In genomic region chr8:121187491-121188364, GRCm38 (mm10) we compare ENCODE assay signal across 9 mouse cellular contexts. TPM values are rescaled to one million over a fixed set of nuclear protein-coding genes. Genes with fewer than 3 reads are reported as not detected.
DNase-seq lines count a peak whose midpoint lies in the region; ATAC-seq lines count a peak whose summit lies in the region.
"Had no signal": no experiment of that assay in that cellular context is flagged by ENCODE, and none has a peak within 500 bp of the region (broad histone marks: within the 10 kb centered on the region; RNA-seq: fewer than 3 reads in every experiment).

No protein-coding gene starts in this region.

- 64% methylated on average over 15 of the region's 15 CpGs for WGBS in embryonic facial prominence, embryonic 12.5 days
- WGBS in intestine, embryonic 15.5 days, result 57% methylated on average over 15 of the region's 15 CpGs
- 82% methylated on average over 15 of the region's 15 CpGs for WGBS in midbrain, embryonic 15.5 days

- no peak overlapping the region for H3K4me3 ChIP-seq in embryonic facial prominence, embryonic 12.5 days
- no peak overlapping the region for H3K4me3 ChIP-seq in intestine, embryonic 15.5 days (replicated peaks)
- H3K4me3 ChIP-seq in midbrain, embryonic 15.5 days, result no peak overlapping the region
- H3K4me3 ChIP-seq: liver, embryonic 15.5 days had no signal

- no peaks in the 10 kb centered on the region for H3K9me3 ChIP-seq in embryonic facial prominence, embryonic 12.5 days
- no peaks in the 10 kb centered on the region for H3K9me3 ChIP-seq in intestine, embryonic 15.5 days
- no peaks in the 10 kb centered on the region for H3K9me3 ChIP-seq in midbrain, embryonic 15.5 days
- H3K9me3 ChIP-seq: liver, embryonic 15.5 days had no signal

- H3K27me3 ChIP-seq in embryonic facial prominence, embryonic 12.5 days, result 0 out of 2 replicates have a peak, but pooled peaks cover 2% of the 10 kb centered on the region
- H3K27me3 ChIP-seq in intestine, embryonic 15.5 days (replicated peaks), result peaks cover 4% of the 10 kb centered on the region; the same call in 1 of the 2 replicates
- no peaks in the 10 kb centered on the region; the same call in 1 of the 2 replicates for H3K27me3 ChIP-seq in midbrain, embryonic 15.5 days (replicated peaks)

- no peaks in the 10 kb centered on the region for H3K36me3 ChIP-seq in embryonic facial prominence, embryonic 12.5 days
- no peaks in the 10 kb centered on the region for H3K36me3 ChIP-seq in intestine, embryonic 15.5 days
- no peaks in the 10 kb centered on the region for H3K36me3 ChIP-seq in midbrain, embryonic 15.5 days (replicated peaks)
- H3K36me3 ChIP-seq: liver, embryonic 15.5 days had no signal

- H3K27ac ChIP-seq in embryonic facial prominence, embryonic 12.5 days, result peak overlapping the region; percentile 19; the same call in 1 of the 2 replicates
- 0 out of 2 replicates have a peak overlapping the region, but pooled peaks have one; percentile 32 for H3K27ac ChIP-seq in intestine, embryonic 15.5 days
- H3K27ac ChIP-seq in midbrain, embryonic 15.5 days, result no peak overlapping the region
- H3K27ac ChIP-seq: liver, embryonic 15.5 days had no signal

- H3K4me1 ChIP-seq in embryonic facial prominence, embryonic 12.5 days, result peaks cover 20% of the 10 kb centered on the region
- peaks cover 6% of the 10 kb centered on the region; the same call in 1 of the 2 replicates for H3K4me1 ChIP-seq in intestine, embryonic 15.5 days (replicated peaks)
- H3K4me1 ChIP-seq in midbrain, embryonic 15.5 days, result no peaks in the 10 kb centered on the region
- H3K4me1 ChIP-seq: liver, embryonic 15.5 days had no signal

- no peak overlapping the region for H3K4me2 ChIP-seq in embryonic facial prominence, embryonic 12.5 days (replicated peaks)
- no peak overlapping the region for H3K4me2 ChIP-seq in intestine, embryonic 15.5 days (replicated peaks)
- H3K4me2 ChIP-seq in midbrain, embryonic 15.5 days, result no peak overlapping the region
- H3K4me2 ChIP-seq: liver, embryonic 15.5 days had no signal

- ATAC-seq in embryonic facial prominence, embryonic 12.5 days (ENCODE audit: insufficient number of reproducible peaks, insufficient read depth, low FRiP score, low TSS enrichment), result no peak
- ATAC-seq in intestine, embryonic 15.5 days, result peak; percentile 39; the same call in 1 of the 2 replicates
- ATAC-seq in midbrain, embryonic 15.5 days (replicated peaks), result no peak

- no peak overlapping the region for H3K9ac ChIP-seq in embryonic facial prominence, embryonic 12.5 days
- no peak overlapping the region for H3K9ac ChIP-seq in intestine, embryonic 15.5 days
- H3K9ac ChIP-seq in midbrain, embryonic 15.5 days, result no peak overlapping the region
- H3K9ac ChIP-seq: liver, embryonic 15.5 days had no signal

- DNase-seq in ovary, postnatal 36 days (ENCODE audit: low spot score), result peak; percentile 33
- DNase-seq in ovary, postnatal 10 days (ENCODE audit: low spot score), result no peak
- DNase-seq in lung, postnatal 10 days, result peak; percentile 52
- DNase-seq in frontal cortex, postnatal 25 days (ENCODE audit: low spot score in 2 of 2), result no peak
- no peak for DNase-seq in layer of hippocampus, postnatal 10 days (ENCODE audit: low spot score in 2 of 2)

RNA-seq across cellular contexts. Expression of gene Foxl1, which starts 60.0 kb away (rescaled TPM):
- 4.6 and 5.2 TPM in 2 replicates for polyA plus RNA-seq in embryonic facial prominence, embryonic 12.5 days (2016; fragmentation: Nextera tagmentation; extraction: Ambion mirVana)
- polyA plus RNA-seq in intestine, embryonic 15.5 days (2015; fragmentation: Nextera tagmentation; extraction: Ambion mirVana), result 9.0 and 9.3 TPM in 2 replicates
- total RNA-seq in layer of hippocampus, postnatal 10 days (2021), result under 1 TPM in 1 of 2 experiments, not detected in 1; 0.21 TPM
- 0.12 and 0.18 TPM in 2 replicates for polyA plus RNA-seq in midbrain, embryonic 15.5 days (2015; fragmentation: Nextera tagmentation; extraction: Ambion mirVana)

Comparison
In these comparisons a context has a peak if more than half of its experiments do, and no peak if none do; other contexts are left out.
1. DNase-seq: peak in ovary, postnatal 36 days (single experiment) and lung, postnatal 10 days (single experiment); none in ovary, postnatal 10 days (single experiment), frontal cortex, postnatal 25 days (0 of 2) and layer of hippocampus, postnatal 10 days (0 of 2).